Mouse (Mus musculus) kidney, postnatal 25 days (tissue): ENCODE results near the gene Nr5a1.

ENCODE experiments used
- DNase-seq, 2 experiments: peaks; one replicate each; pipeline ENCODE4 v3.0.0; 2021; ENCODE audit warnings: mixed read lengths in 2 of 2

Nr5a1 gene

GRCm38 (mm10) chr2:38700177-38700576 lies 14.2 kb downstream of the Nr5a1 start:
- DNase-seq, result no peak

- DNase-seq, result no peak
These were observed 15.7 kb downstream of the Nr5a1 start for GRCm38 (mm10) chr2:38698623-38699022.

GRCm38 (mm10) chr2:38697128-38698120 lies 16.9 kb downstream of the Nr5a1 start:
- DNase-seq, result no peak

- no peak for DNase-seq
These were observed 18.6 kb downstream of the Nr5a1 start for GRCm38 (mm10) chr2:38695770-38696169.

- peak; percentile 73 to 80 for DNase-seq
These were observed 22.8 kb downstream of the Nr5a1 start for GRCm38 (mm10) chr2:38691542-38691941.

GRCm38 (mm10) chr2:38689881-38690280 lies 24.5 kb downstream of the Nr5a1 start:
- DNase-seq, result no peak

- peak in 1 of 2 experiments; percentile 13 for DNase-seq
These were observed 25.4 kb downstream of the Nr5a1 start for GRCm38 (mm10) chr2:38688791-38689520.

- no peak for DNase-seq
These were observed 28.6 kb downstream of the Nr5a1 start for GRCm38 (mm10) chr2:38685746-38686145.

- DNase-seq, result no peak
These were observed 31.3 kb downstream of the Nr5a1 start for GRCm38 (mm10) chr2:38683083-38683482.

- DNase-seq, result no peak
These were observed 32.1 kb downstream of the Nr5a1 start for GRCm38 (mm10) chr2:38682209-38682608.

- no peak for DNase-seq
These were observed 35.4 kb downstream of the Nr5a1 start for GRCm38 (mm10) chr2:38678947-38679346.

GRCm38 (mm10) chr2:38675366-38675969 lies 38.9 kb downstream of the Nr5a1 start:
- peak; percentile 7 to 37 for DNase-seq

- DNase-seq, result no peak
These were observed 41.8 kb downstream of the Nr5a1 start for GRCm38 (mm10) chr2:38672496-38672895.

- peak; percentile 51 to 66 for DNase-seq
These were observed 45.4 kb downstream of the Nr5a1 start for GRCm38 (mm10) chr2:38668802-38669580.

GRCm38 (mm10) chr2:38661398-38661797 lies 52.9 kb downstream of the Nr5a1 start:
- peak in 1 of 2 experiments; percentile 31 for DNase-seq

GRCm38 (mm10) chr2:38658338-38658836 lies 56.0 kb downstream of the Nr5a1 start:
- DNase-seq, result peak; percentile 69 to 75

- no peak for DNase-seq
These were observed 60.6 kb downstream of the Nr5a1 start for GRCm38 (mm10) chr2:38653694-38654093.

- DNase-seq, result no peak
These were observed 61.1 kb downstream of the Nr5a1 start for GRCm38 (mm10) chr2:38653293-38653619.

- no peak for DNase-seq
These were observed 61.6 kb downstream of the Nr5a1 start for GRCm38 (mm10) chr2:38652565-38653292.

- DNase-seq, result no peak
These were observed 62.2 kb downstream of the Nr5a1 start for GRCm38 (mm10) chr2:38652098-38652497.

- no peak for DNase-seq
These were observed 64.0 kb downstream of the Nr5a1 start for GRCm38 (mm10) chr2:38650340-38650739.

GRCm38 (mm10) chr2:38647661-38648060 lies 66.7 kb downstream of the Nr5a1 start:
- DNase-seq, result no peak
